Mouse (Mus musculus) midbrain, embryonic 16.5 days (tissue): ENCODE results near the gene Rilp. TPM values are rescaled to one million over a fixed set of nuclear protein-coding genes. Genes with fewer than 3 reads are reported as not detected.

Experiments
- ATAC-seq: fragments of 200-750 bp; cut with Nextera tagmentation; 2 replicates; pipeline ENCODE4 v1.8.0; 2017; ENCODE audit warnings: moderate TSS enrichment
- H3K27ac ChIP-seq: fragments of 300-500 bp; sonication (generic); 2 replicates; pipeline ENCODE4 v1.5.1; 2014; ENCODE audit warnings: mild to moderate bottlenecking, low read length, mixed read lengths
- H3K27me3 ChIP-seq: fragments of 300-500 bp; sonication (generic); 2 replicates; pipeline ENCODE4 v1.6.1; 2014; ENCODE audit warnings: low read depth, low read length, mixed read lengths; ENCODE audit not compliant: control insufficient read depth, insufficient read depth
- H3K36me3 ChIP-seq: fragments of 300-500 bp; sonication (generic); 2 replicates; pipeline ENCODE4 v1.6.1; 2014; ENCODE audit warnings: mild to moderate bottlenecking, low read length, moderate library complexity, mixed read lengths; ENCODE audit not compliant: control insufficient read depth, insufficient read depth
- H3K4me1 ChIP-seq: fragments of 300-500 bp; sonication (generic); 2 replicates; pipeline ENCODE4 v1.6.1; 2014; ENCODE audit warnings: mild to moderate bottlenecking, low read length, mixed read lengths; ENCODE audit not compliant: control insufficient read depth, insufficient read depth
- H3K4me2 ChIP-seq: fragments of 300-500 bp; sonication (generic); 2 replicates; pipeline ENCODE4 v1.6.1; 2014; ENCODE audit warnings: mild to moderate bottlenecking, low read length, mixed read lengths
- H3K4me3 ChIP-seq: fragments of 300-500 bp; sonication (generic); 2 replicates; pipeline ENCODE4 v1.5.1; 2014; ENCODE audit warnings: low read depth, mild to moderate bottlenecking, low read length, moderate library complexity, mixed read lengths
- H3K9ac ChIP-seq: fragments of 300-500 bp; sonication (generic); 2 replicates; pipeline ENCODE4 v1.6.1; 2014; ENCODE audit warnings: low read depth, low read length, mixed read lengths
- H3K9me3 ChIP-seq: fragments of 300-500 bp; sonication (generic); replicated peaks from 2 replicates; pipeline ENCODE4 v1.6.1; 2014; ENCODE audit warnings: mild to moderate bottlenecking, low read length, mixed read lengths; ENCODE audit not compliant: control insufficient read depth, poor library complexity, severe bottlenecking
- WGBS: fragments of 180-500 bp; shearing (Covaris S2); extraction: QIAGEN DNeasy Blood & Tissue Kit; methylation state at CpG from one replicate; pipeline ENCODE4 v1.1.7; 2014; 5-methylcytosine and 5-hydroxymethylcytosine counted together
- polyA plus RNA-seq: library from polyadenylated mRNA; unstranded; fragments of >200 nt; fragmentation: Nextera tagmentation; extraction: Ambion mirVana; gene quantifications from 2 replicates; pipeline ENCODE4 v1.2.1, GENCODE M21; 2015

Rilp gene
- 2.8 and 2.9 TPM in 2 replicates for polyA plus RNA-seq

DNA sequence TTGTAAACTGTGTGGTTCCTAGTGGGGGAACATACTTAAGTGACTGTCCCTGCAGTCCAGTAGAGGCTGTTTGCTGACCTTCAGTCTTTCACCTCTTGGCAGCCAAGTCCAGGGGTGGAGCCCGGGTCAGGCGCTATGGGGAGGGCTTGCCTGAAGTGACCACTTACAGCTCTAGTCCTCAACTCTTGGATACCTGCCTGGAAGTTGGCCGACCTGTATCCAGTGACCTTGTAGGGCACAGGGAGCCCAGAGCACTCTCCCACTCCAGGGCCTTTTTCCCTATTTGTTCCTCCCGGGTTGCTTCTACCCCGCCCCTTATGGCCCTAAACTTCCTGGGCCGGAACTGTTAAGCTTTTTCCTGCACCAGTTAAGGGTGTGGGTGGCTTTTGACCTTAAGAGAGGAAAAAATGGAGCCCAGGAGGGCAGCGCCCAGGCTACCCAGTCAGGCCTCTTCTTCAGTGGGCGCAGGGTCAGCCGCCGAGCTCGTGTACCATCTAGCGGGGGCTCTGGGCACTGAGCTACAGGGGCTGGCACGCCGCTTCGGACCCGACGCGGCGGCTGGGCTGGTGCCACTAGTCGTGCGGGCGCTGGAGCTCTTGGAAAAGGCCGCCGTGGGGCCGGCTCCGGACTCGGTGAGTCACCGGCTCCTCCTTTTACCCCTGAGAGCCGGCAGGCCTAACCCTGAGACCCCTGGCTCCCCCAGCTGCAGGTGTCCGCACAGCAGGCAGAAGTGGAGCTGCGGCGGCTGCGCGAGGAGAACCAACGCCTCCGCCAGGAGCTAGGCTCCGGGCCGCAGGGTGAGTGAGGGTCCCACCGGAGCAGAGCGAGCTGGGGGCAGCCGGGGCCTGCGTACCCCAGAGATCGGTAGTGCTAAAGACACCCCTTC, at the start of gene Rilp:
TSS of gene Rilp (plus strand) at position 354 of the 886 bp plus-strand sequence.
- Histone ChIP-seq H3K4me1 (peaks cover 7% of the 10 kb centered on the region), H3K9me3 (no peaks in the 10 kb centered on the region), H3K9ac (peak within 1 kb of the TSS; percentile 74), H3K4me3 (peak within 1 kb of the TSS; percentile 59), H3K27me3 (no peaks in the 10 kb centered on the region), H3K27ac (peak within 1 kb of the TSS; percentile 81), H3K4me2 (peak within 1 kb of the TSS; percentile 96), H3K36me3 (peaks cover 24% of the 10 kb centered on the region)
- 2% methylated on average over 42 of the region's 43 CpGs for WGBS
- peak; percentile 81 for ATAC-seq

DNA sequence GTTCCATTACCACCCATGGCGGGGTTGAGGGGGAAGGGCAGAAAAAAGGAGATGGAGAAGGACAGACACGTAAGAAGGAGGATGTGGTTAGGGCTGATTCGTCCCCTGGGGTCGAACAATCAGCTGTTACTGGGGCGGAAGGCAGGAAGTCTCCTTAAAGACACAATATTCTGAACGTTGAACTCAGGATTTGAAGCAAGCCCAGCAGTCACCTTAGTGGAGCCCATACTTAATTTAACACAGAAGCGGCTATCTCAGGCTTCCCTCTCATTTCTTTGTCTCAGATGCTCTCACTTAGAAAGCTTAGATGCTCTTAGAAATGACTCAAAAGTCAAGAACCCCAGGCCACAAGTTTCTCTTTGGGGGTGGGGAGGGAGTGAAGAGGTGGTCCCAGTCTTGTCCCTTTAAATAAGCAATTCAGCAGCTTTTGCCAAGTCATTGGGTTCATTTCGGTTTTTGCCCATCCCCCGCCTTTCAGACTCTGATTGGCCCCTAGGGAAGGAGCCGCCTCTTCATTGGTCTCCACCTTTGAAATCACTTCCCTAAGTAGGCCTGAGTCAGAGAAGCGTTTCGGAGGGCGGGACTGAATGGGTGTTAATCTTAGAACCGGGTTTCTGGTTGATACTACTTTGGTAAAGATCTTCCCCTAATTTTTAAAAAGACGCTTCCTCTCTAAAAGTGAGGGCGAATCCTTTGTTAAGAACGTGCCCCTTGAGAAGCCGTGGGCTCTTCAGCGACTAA, 49.6 kb upstream of the Rilp start:
- Histone ChIP-seq H3K4me2 (peak overlapping the region; percentile 66), H3K9ac (peak overlapping the region; percentile 52; the same call in 1 of the 2 replicates), H3K27ac (peak overlapping the region; percentile 79), H3K36me3 (peaks cover 5% of the 10 kb centered on the region), H3K9me3 (no peaks in the 10 kb centered on the region), H3K4me1 (peaks cover 23% of the 10 kb centered on the region), H3K27me3 (peaks cover 2% of the 10 kb centered on the region; the same call in 1 of the 2 replicates), H3K4me3 (peak overlapping the region; percentile 88)
- ATAC-seq = no peak
- 2% methylated on average over 19 of the region's 19 CpGs for WGBS

DNA sequence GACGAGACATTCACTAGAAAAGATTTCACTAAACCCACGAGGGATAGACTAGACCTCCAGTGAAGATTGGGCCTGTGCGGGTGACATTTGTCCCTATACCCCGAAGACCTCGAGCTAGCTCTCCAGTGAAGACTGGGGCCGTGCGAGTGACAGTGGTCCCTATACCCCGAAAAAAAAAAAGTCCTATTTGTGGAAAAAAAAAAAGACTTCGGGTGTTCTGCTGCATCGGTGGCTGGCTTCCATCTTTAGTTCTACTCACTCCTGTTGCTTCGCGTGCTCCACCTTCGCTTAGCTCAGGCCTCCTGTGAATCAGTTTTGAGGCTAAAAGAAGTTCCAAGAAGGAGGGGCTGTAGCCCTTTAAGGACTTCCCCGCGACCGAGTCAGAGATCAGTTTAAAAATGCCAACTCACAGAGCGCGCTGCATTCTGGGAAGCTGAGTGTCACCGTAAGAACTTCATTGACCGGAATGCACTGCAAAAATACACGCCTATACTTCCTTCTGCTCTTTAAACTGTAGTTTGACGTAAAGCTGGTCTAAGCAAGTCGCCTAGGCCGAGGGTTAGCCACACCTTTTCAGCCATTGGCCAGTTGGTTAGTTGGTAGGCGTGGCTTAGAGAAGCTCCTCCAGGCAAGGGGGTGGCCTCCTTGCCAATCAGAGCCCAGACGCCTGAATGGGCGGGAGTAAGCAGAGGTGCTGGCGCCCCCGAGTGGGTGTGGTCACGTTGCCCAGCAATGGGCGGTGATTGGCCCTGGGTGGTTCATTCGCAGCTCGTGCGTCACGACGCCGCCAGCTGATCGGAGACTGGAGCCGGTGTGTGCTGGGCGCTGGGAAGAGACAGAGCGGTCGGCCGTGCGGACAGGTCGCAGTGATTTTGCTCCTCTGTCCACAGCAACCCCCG, 48.8 kb upstream of the Rilp start, which contains the start of gene Tlcd2:
TSS of gene Tlcd2 (plus strand) at position 872 of the 899 bp plus-strand sequence.
- Histone ChIP-seq H3K4me3 (peak within 1 kb of the TSS; percentile 88), H3K9ac (peak within 1 kb of the TSS; percentile 79)
- under 1% methylated on average over 46 of the region's 46 CpGs for WGBS

DNA sequence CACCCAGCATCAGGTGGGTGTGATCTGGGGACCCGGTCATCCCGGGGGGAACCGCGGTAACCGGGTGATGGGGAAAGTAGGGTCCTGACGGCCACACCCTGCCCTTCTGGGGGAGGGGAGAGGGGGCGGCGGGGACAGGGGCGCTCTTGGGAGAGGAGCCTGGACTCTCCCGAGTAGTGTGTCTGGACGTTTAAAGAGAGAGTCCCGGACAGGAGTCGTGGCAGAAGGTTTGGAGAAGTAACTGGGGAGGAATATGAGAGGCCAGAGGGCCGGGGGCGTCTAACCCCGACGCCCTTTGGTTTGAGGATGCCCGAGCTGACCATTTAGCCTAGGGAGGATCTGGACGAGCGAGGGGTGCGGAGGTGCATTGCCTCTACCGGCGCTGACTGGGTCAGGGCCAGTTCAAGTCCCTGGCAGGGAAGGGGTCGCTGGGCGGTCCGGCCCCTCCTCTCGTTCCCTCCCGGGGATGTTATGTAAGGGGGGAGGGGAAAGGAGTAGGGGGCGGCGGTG, 48.1 kb upstream of the Rilp start:
- WGBS = 1% methylated on average over 28 of the region's 30 CpGs
- Histone ChIP-seq H3K9me3 (no peaks in the 10 kb centered on the region), H3K36me3 (peaks cover 11% of the 10 kb centered on the region), H3K27ac (peak overlapping the region; percentile 59), H3K4me2 (peak overlapping the region; percentile 99), H3K9ac (peak overlapping the region; percentile 79), H3K4me1 (peaks cover 23% of the 10 kb centered on the region), H3K4me3 (peak overlapping the region; percentile 88), H3K27me3 (peaks cover 2% of the 10 kb centered on the region; the same call in 1 of the 2 replicates)
- peak; percentile 49 for ATAC-seq

More for the DNA sequence above, 48.8 kb upstream of the Rilp start, which contains the start of gene Tlcd2:
- Histone ChIP-seq H3K36me3 (peaks cover 11% of the 10 kb centered on the region), H3K27ac (peak within 1 kb of the TSS; percentile 79), H3K4me2 (peak within 1 kb of the TSS; percentile 99), H3K27me3 (peaks cover 2% of the 10 kb centered on the region; the same call in 1 of the 2 replicates), H3K9me3 (no peaks in the 10 kb centered on the region), H3K4me1 (peaks cover 23% of the 10 kb centered on the region)
- ATAC-seq = peak; percentile 96

DNA sequence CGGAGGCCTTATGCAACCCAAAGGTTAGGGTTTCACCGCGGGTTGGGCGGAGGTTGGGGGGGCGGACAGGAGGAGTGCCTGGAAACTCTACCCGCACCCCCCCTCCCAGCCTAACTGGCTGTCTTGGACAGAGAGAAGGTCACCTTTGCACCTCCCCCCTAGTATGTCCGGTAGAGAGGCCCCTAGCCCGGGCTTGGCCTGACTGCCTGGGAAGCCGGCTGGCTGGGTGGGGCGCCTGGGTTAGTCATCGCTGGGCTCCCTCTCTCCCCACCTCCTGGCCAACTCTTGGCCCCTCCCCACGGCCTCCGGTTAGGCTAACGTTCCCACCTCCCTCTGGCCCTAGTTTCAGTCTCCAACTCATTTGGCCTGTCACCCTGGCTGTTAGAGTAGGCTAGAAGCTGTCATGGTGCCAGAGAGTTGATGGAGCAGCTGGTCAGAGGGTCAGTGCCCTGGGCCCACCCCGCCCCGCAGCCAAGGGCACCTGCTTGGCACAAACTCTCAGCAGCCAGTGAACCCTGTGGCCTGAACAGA, 47.6 kb upstream of the Rilp start:
- Histone ChIP-seq H3K4me3 (peak overlapping the region; percentile 88), H3K27me3 (peaks cover 2% of the 10 kb centered on the region; the same call in 1 of the 2 replicates), H3K27ac (no peak overlapping the region; the same call in 1 of the 2 replicates), H3K4me1 (peaks cover 23% of the 10 kb centered on the region), H3K9ac (peak overlapping the region; percentile 79), H3K4me2 (peak overlapping the region; percentile 99), H3K36me3 (peaks cover 11% of the 10 kb centered on the region), H3K9me3 (no peaks in the 10 kb centered on the region)
- WGBS = 5% methylated on average over 12 of the region's 16 CpGs
- no peak for ATAC-seq

DNA sequence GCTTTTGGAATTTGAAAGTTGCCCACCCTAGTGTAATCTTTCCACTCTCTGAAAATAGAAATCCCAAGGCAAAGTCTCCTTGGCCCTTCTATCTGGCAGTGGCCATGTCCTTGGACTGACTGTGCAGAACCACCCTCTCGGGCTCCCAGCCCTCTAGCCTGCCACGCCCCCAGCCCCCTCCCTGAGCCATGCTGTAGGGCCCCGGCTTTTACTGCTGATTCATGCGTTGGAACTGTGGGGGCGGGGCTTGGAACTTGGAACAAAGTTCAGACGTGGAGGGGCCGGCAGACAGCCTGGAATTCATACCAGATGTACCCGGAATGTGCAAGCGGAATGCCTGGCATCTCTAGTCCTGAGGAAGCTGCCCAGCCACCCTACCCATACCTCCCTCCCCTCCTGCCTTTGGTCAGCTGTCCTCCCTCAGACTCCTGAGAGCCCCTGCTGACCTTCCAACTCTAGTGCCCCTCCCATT, 47.0 kb upstream of the Rilp start:
- 5% methylated on average over 9 of the region's 9 CpGs for WGBS
- Histone ChIP-seq H3K27me3 (peaks cover 2% of the 10 kb centered on the region), H3K4me1 (peaks cover 25% of the 10 kb centered on the region), H3K27ac (no peak overlapping the region), H3K4me2 (peak overlapping the region; percentile 99), H3K36me3 (peaks cover 11% of the 10 kb centered on the region), H3K9ac (no peak overlapping the region), H3K9me3 (no peaks in the 10 kb centered on the region), H3K4me3 (peak overlapping the region; percentile 88)
- ATAC-seq = no peak

DNA sequence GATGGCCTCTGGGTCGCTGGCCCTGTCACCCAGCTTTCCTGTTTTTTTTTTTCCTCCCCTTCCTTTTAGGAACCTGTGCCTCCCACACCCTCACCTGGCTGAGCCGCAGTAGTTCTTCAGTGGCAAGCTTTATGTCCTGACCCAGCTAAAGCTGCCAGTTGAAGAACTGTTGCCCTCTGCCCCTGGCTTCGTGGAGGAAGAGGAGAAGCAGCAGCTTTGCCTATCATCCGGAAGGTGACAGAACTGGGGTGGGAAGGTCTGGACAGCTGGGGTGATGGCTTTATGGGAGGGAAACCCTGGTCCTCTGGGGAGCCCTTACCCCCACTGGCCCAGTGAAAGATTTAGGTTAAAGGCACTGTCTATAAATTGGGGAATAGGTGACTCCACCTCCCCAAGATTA, 46.3 kb upstream of the Rilp start:
- no peak overlapping the region for H3K4me3 ChIP-seq
- no peak overlapping the region for H3K9ac ChIP-seq
- peaks cover 27% of the 10 kb centered on the region for H3K4me1 ChIP-seq
- H3K9me3 ChIP-seq = no peaks in the 10 kb centered on the region
- ATAC-seq = no peak
- H3K27me3 ChIP-seq = peaks cover 5% of the 10 kb centered on the region
- no peak overlapping the region for H3K4me2 ChIP-seq
- WGBS = 80% methylated on average over 4 of the region's 4 CpGs
- H3K27ac ChIP-seq = no peak overlapping the region
- peaks cover 11% of the 10 kb centered on the region for H3K36me3 ChIP-seq

DNA sequence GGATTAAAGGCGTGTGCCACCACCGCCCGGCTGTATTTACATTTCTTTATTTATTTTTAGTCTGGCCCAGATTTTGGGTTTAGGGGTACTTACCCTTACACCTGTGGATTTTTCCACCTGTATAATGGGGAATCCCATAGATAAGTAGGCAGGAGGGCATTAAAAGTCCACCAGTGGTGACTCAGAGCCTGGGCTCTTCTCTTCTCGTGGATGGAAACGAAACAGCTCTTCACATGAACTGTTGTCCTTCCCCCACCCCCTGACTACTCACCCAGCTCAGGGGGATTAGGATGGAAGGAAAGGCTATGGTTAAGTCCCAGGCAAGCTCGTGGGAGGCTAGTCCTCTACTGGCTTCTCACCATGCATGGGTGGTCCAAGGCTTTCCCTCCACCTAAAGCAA, 45.5 kb upstream of the Rilp start:
- Histone ChIP-seq H3K4me1 (peaks cover 27% of the 10 kb centered on the region), H3K36me3 (peaks cover 11% of the 10 kb centered on the region), H3K4me3 (no peak overlapping the region), H3K27ac (no peak overlapping the region), H3K4me2 (no peak overlapping the region), H3K27me3 (peaks cover 5% of the 10 kb centered on the region), H3K9me3 (no peaks in the 10 kb centered on the region), H3K9ac (no peak overlapping the region)
- no peak for ATAC-seq
- 86% methylated on average over 6 of the region's 6 CpGs for WGBS
